Mouse (Mus musculus) CH12.LX (cell line): Measurements from ENCODE around the gene Rhof. TPM values are rescaled to one million over a fixed set of nuclear protein-coding genes. Genes with fewer than 3 reads are reported as not detected.

ENCODE experiments used
- DNase-seq: peaks from one replicate; pipeline ENCODE4 v3.0.0-alpha.2; 2013; ENCODE audit errors: extremely low read depth
- H3K27ac ChIP-seq: 2 replicates; pipeline ENCODE4 v1.5.1; 2012; ENCODE audit warnings: low read depth, mild to moderate bottlenecking, control low read depth, moderate library complexity; ENCODE audit not compliant: insufficient read depth
- H3K27me3 ChIP-seq: replicated peaks from 2 replicates; pipeline ENCODE3; 2012; ENCODE audit warnings: inconsistent platforms
- H3K36me3 ChIP-seq, 2 experiments: replicated peaks in 1 of 2; 2 replicates each; pipeline versions ENCODE3 to v1.6.1; 2012; ENCODE audit warnings: inconsistent platforms in 1 of 2, low read length in 1 of 2, mild to moderate bottlenecking in 1 of 2, mixed read lengths in 1 of 2, moderate library complexity in 1 of 2; ENCODE audit not compliant: control insufficient read depth in 1 of 2, insufficient read depth in 1 of 2
- H3K4me1 ChIP-seq, 2 experiments: 2 replicates each; pipeline ENCODE4 v1.6.1; 2012; ENCODE audit warnings: inconsistent platforms in 1 of 2, moderate library complexity in 1 of 2; ENCODE audit not compliant: insufficient read depth in 2 of 2, control insufficient read depth in 1 of 2
- H3K4me2 ChIP-seq: 2 replicates; pipeline ENCODE4 v1.6.1; 2012; ENCODE audit warnings: low read depth, mild to moderate bottlenecking, control low read depth; ENCODE audit not compliant: poor library complexity, insufficient read depth, severe bottlenecking
- H3K4me3 ChIP-seq, 3 experiments: fragments of 150-350 bp in 1 of 3; sonication (generic) in 1 of 3; replicated peaks in 1 of 3; 2 replicates each; pipeline versions ENCODE3 to v1.5.1; 2011 to 2012; ENCODE audit warnings: low read depth in 2 of 3, low read length in 2 of 3, mild to moderate bottlenecking in 2 of 3, moderate library complexity in 2 of 3, control low read depth in 1 of 3, improper control_type of control experiment in 1 of 3, inconsistent platforms in 1 of 3, mixed read lengths in 1 of 3; ENCODE audit not compliant: poor library complexity in 1 of 3
- H3K79me2 ChIP-seq: replicated peaks from 2 replicates; pipeline ENCODE4 v1.6.1; 2012; ENCODE audit warnings: mild to moderate bottlenecking, moderate library complexity; ENCODE audit not compliant: control insufficient read depth, poor library complexity, insufficient read depth, severe bottlenecking; ENCODE audit errors: extremely low read depth
- H3K9ac ChIP-seq: 2 replicates; pipeline ENCODE4 v1.6.1; 2012; ENCODE audit warnings: low read depth, mild to moderate bottlenecking, control low read depth, moderate library complexity; ENCODE audit not compliant: insufficient read depth
- H3K9me3 ChIP-seq: replicated peaks from 2 replicates; pipeline ENCODE3; 2012; ENCODE audit warnings: low read length, inconsistent platforms, mixed read lengths
- BHLHE40 ChIP-seq: IDR thresholded peaks from 2 replicates; pipeline ENCODE4 v1.6.1; 2011; ENCODE audit warnings: mild to moderate bottlenecking, low read depth, low read length, improper control_type of control experiment
- CHD1 ChIP-seq: IDR thresholded peaks from 2 replicates; pipeline ENCODE4 v1.6.1; 2012; ENCODE audit warnings: low read depth, low read length, improper control_type of control experiment, inconsistent platforms
- CTCF ChIP-seq, 2 experiments: IDR thresholded peaks in 1 of 2; conservative IDR thresholded peaks in 1 of 2; 2 replicates each; pipeline ENCODE4 v1.5.1; 2011 to 2012; ENCODE audit warnings: low read depth in 2 of 2, low read length in 2 of 2, improper control_type of control experiment in 1 of 2, inconsistent platforms in 1 of 2, mild to moderate bottlenecking in 1 of 2, moderate library complexity in 1 of 2
- E2F4 ChIP-seq: IDR thresholded peaks from 2 replicates; pipeline ENCODE4 v1.6.1; 2011; ENCODE audit warnings: low read depth, low read length, improper control_type of control experiment; ENCODE audit not compliant: insufficient replicate concordance
- EP300 ChIP-seq: IDR thresholded peaks from 2 replicates; pipeline ENCODE4 v1.6.1; 2011; ENCODE audit warnings: low read length, improper control_type of control experiment
- ETS1 ChIP-seq: conservative IDR thresholded peaks from 2 replicates; pipeline ENCODE4 v1.6.1; 2012; ENCODE audit warnings: low read depth, mild to moderate bottlenecking, inconsistent platforms, low read length, improper control_type of control experiment, moderate library complexity
- GABPA ChIP-seq: IDR thresholded peaks from 2 replicates; pipeline ENCODE4 v1.6.1; 2012; ENCODE audit warnings: low read depth, low read length, improper control_type of control experiment, inconsistent platforms; ENCODE audit not compliant: insufficient replicate concordance
- HCFC1 ChIP-seq: IDR thresholded peaks from 2 replicates; pipeline ENCODE4 v1.6.1; 2012; ENCODE audit warnings: low read depth, mild to moderate bottlenecking, inconsistent platforms, low read length, improper control_type of control experiment
- IRF4 ChIP-seq: IDR thresholded peaks from 2 replicates; pipeline ENCODE4 v1.6.1; 2014; ENCODE audit warnings: low read depth, mild to moderate bottlenecking, inconsistent platforms, low read length, improper control_type of control experiment
- JUND ChIP-seq: conservative IDR thresholded peaks from 2 replicates; pipeline ENCODE4 v1.6.1; 2011; ENCODE audit warnings: low read depth, low read length, improper control_type of control experiment
- KAT2A ChIP-seq: IDR thresholded peaks from 2 replicates; pipeline ENCODE4 v1.6.1; 2012; ENCODE audit warnings: low read length, improper control_type of control experiment, inconsistent platforms; ENCODE audit not compliant: insufficient replicate concordance
- MAFK ChIP-seq: IDR thresholded peaks from 2 replicates; pipeline ENCODE4 v1.6.1; 2011; ENCODE audit warnings: low read length, improper control_type of control experiment; ENCODE audit not compliant: insufficient replicate concordance
- MAX ChIP-seq: IDR thresholded peaks from 2 replicates; pipeline ENCODE4 v1.6.1; 2011; ENCODE audit warnings: low read length, improper control_type of control experiment
- MAZ ChIP-seq: IDR thresholded peaks from 2 replicates; pipeline ENCODE4 v1.6.1; 2012; ENCODE audit warnings: low read depth, mild to moderate bottlenecking, inconsistent platforms, low read length, improper control_type of control experiment, moderate library complexity
- MEF2A ChIP-seq: IDR thresholded peaks from 2 replicates; pipeline ENCODE4 v1.6.1; 2014; ENCODE audit warnings: low read depth, mild to moderate bottlenecking, inconsistent platforms, low read length, improper control_type of control experiment, borderline replicate concordance
- MXI1 ChIP-seq: IDR thresholded peaks from 2 replicates; pipeline ENCODE4 v1.6.1; 2011; ENCODE audit warnings: mild to moderate bottlenecking, low read depth, low read length, improper control_type of control experiment
- NELFE ChIP-seq: IDR thresholded peaks from 2 replicates; pipeline ENCODE4 v1.6.1; 2011; ENCODE audit warnings: low read depth, low read length, improper control_type of control experiment
- NRF1 ChIP-seq: IDR thresholded peaks from 2 replicates; pipeline ENCODE4 v1.6.1; 2014; ENCODE audit warnings: low read depth, mild to moderate bottlenecking, inconsistent platforms, low read length, improper control_type of control experiment, moderate library complexity
- PAX5 ChIP-seq: IDR thresholded peaks from 2 replicates; pipeline ENCODE4 v1.6.1; 2012; ENCODE audit warnings: low read length, inconsistent platforms, mixed read lengths
- RAD21 ChIP-seq: IDR thresholded peaks from 2 replicates; pipeline ENCODE4 v1.6.1; 2011; ENCODE audit warnings: low read depth, mild to moderate bottlenecking, low read length, improper control_type of control experiment, moderate library complexity
- SIN3A ChIP-seq: IDR thresholded peaks from 2 replicates; pipeline ENCODE4 v1.6.1; 2012; ENCODE audit warnings: low read length, improper control_type of control experiment, inconsistent platforms
- UBTF ChIP-seq: IDR thresholded peaks from 2 replicates; pipeline ENCODE4 v1.6.1; 2012; ENCODE audit warnings: low read depth, mild to moderate bottlenecking, inconsistent platforms, low read length, improper control_type of control experiment, moderate library complexity
- USF1 ChIP-seq: IDR thresholded peaks from 2 replicates; pipeline ENCODE4 v1.6.1; 2014; ENCODE audit warnings: low read depth, mild to moderate bottlenecking, inconsistent platforms, low read length, improper control_type of control experiment
- USF2 ChIP-seq: conservative IDR thresholded peaks from 2 replicates; pipeline ENCODE4 v1.6.1; 2011; ENCODE audit warnings: low read depth, low read length, improper control_type of control experiment
- ZC3H11A ChIP-seq: IDR thresholded peaks from 2 replicates; pipeline ENCODE4 v1.6.1; 2012; ENCODE audit warnings: low read depth, mild to moderate bottlenecking, inconsistent platforms, low read length, improper control_type of control experiment
- ZKSCAN1 ChIP-seq: IDR thresholded peaks from 2 replicates; pipeline ENCODE4 v1.6.1; 2012; ENCODE audit warnings: low read depth, inconsistent platforms, low read length, improper control_type of control experiment, borderline replicate concordance
- ZMIZ1 ChIP-seq: IDR thresholded peaks from 2 replicates; pipeline ENCODE4 v1.6.1; 2012; ENCODE audit warnings: low read depth, mild to moderate bottlenecking, inconsistent platforms, low read length, improper control_type of control experiment
- ZNF384 ChIP-seq: IDR thresholded peaks from 2 replicates; pipeline ENCODE4 v1.6.1; 2012; ENCODE audit warnings: low read depth, low read length, improper control_type of control experiment, inconsistent platforms
- dilution Hi-C: fragments of 300-500 bp; cut with MboI; formaldehyde crosslinking; loops from 2 replicates; pipeline ENCODE4 v1.14.3; 2020; ENCODE audit warnings: low sequenced_read_pairs; ENCODE audit not compliant: extremely low pct_unique_long_range_greater_than_20kb, extremely low pct_ligation_motif_present
- in situ Hi-C: fragments of 300-500 bp; cut with MboI; formaldehyde crosslinking; loops from 3 replicates; pipeline ENCODE4 v1.14.3; 2019; ENCODE audit warnings: low sequenced_read_pairs, low pct_ligation_motif_present, low pct_unique_long_range_greater_than_20kb, mixed read lengths
- polyA plus RNA-seq: library from polyadenylated mRNA; unstranded; fragments of >175 nt; gene quantifications from 2 replicates; pipeline ENCODE4 v1.2.1, GENCODE M21; 2012; ENCODE audit warnings: low read depth; ENCODE audit not compliant: insufficient read length
- total RNA-seq, 2 experiments: library from RNA; depleted of rRNA; stranded (reverse); fragments of 300-350 nt in 1 of 2; fragments of >200 nt in 1 of 2; gene quantifications; 2 replicates each; pipeline ENCODE4 v1.2.3; 2012 to 2014

Rhof gene
- total and polyA plus RNA-seq, 3 experiments = 33.6 to 56.9 (median 45.4) TPM

GRCm38 (mm10) chr5:123141555-123142160 lies 9.2 kb upstream of the Rhof start:
- H3K4me1 ChIP-seq = peaks cover 0 to 35% of the 10 kb centered on the region in 2 experiments; a peak in 2 of 4 replicates
- in situ Hi-C loops = no loop called here

GRCm38 (mm10) chr5:123140694-123141554 lies 8.4 kb upstream of the Rhof start:
- Histone ChIP-seq H3K9me3 (no peaks in the 10 kb centered on the region), H3K79me2 (peaks cover 61% of the 10 kb centered on the region), H3K4me1 (peaks cover 7 to 36% of the 10 kb centered on the region in 2 experiments; a peak in 2 of 4 replicates), H3K27me3 (no peaks in the 10 kb centered on the region), H3K9ac (peak overlapping the region; percentile 100), H3K36me3 (peaks cover 11 to 36% of the 10 kb centered on the region in 2 experiments), H3K27ac (peak overlapping the region; percentile 97), H3K4me3 (peak overlapping the region; percentile 63 to 76 (median 71)), H3K4me2 (peak overlapping the region; percentile 52)
- peak; percentile 90 for DNase-seq
- in situ Hi-C loops (no loop called here), dilution Hi-C loops (no loop called here)
- TF ChIP-seq MAFK = no peak
- peak; percentile 91 for TF ChIP-seq NELFE
- TF ChIP-seq USF2 = no peak
- no peak for TF ChIP-seq MEF2A
- TF ChIP-seq ZMIZ1 = peak; percentile 90; the same call in 1 of the 2 replicates
- no peak for TF ChIP-seq ZC3H11A
- no peak for TF ChIP-seq GABPA
- no peak for TF ChIP-seq RAD21
- TF ChIP-seq JUND = no peak
- TF ChIP-seq CTCF (conservative IDR thresholded peaks at IDR 0.05 in 1 of 2, IDR thresholded peaks at IDR 0.05 in 1 of 2; ENCODE audit: low read depth in 2 of 2, low read length in 2 of 2) = no peak
- TF ChIP-seq MAX = peak; percentile 65; the same call in 1 of the 2 replicates
- no peak for TF ChIP-seq ZKSCAN1
- no peak for TF ChIP-seq PAX5
- TF ChIP-seq E2F4 = no peak
- no peak for TF ChIP-seq IRF4
- no peak for TF ChIP-seq KAT2A
- peak; percentile 67 for TF ChIP-seq SIN3A
- peak; percentile 4; the same call in 1 of the 2 replicates for TF ChIP-seq MXI1
- no peak for TF ChIP-seq MAZ
- 0 out of 2 replicates have a peak, but pooled peaks have one; percentile 12 for TF ChIP-seq ZNF384
- no peak for TF ChIP-seq ETS1
- TF ChIP-seq USF1 = no peak
- TF ChIP-seq EP300 = no peak
- TF ChIP-seq BHLHE40 = no peak
- TF ChIP-seq CHD1 = peak; percentile 86

More at GRCm38 (mm10) chr5:123141555-123142160, 9.2 kb upstream of the Rhof start:
- dilution Hi-C loops = no loop called here
- H3K36me3 ChIP-seq = peaks cover 13 to 36% of the 10 kb centered on the region in 2 experiments
- H3K79me2 ChIP-seq = peaks cover 62% of the 10 kb centered on the region
- H3K27ac ChIP-seq = peak overlapping the region; percentile 97
- H3K4me3 ChIP-seq = peak overlapping the region; percentile 63 to 76 (median 71)
- H3K4me2 ChIP-seq = peak overlapping the region; percentile 52
- H3K9ac ChIP-seq = peak overlapping the region; percentile 100
- H3K27me3 ChIP-seq = no peaks in the 10 kb centered on the region
- DNase-seq = peak; percentile 63
- no peaks in the 10 kb centered on the region for H3K9me3 ChIP-seq
- TF ChIP-seq IRF4 = peak; percentile 57
- TF ChIP-seq UBTF = no peak
- TF ChIP-seq ZMIZ1 = peak; percentile 47; the same call in 1 of the 2 replicates
- 0 out of 2 replicates have a peak, but pooled peaks have one; percentile 10 for TF ChIP-seq MAX
- TF ChIP-seq MXI1 = peak; percentile 3; the same call in 1 of the 2 replicates
- TF ChIP-seq HCFC1 = no peak
- no peak for TF ChIP-seq CTCF (conservative IDR thresholded peaks at IDR 0.05 in 1 of 2, IDR thresholded peaks at IDR 0.05 in 1 of 2; ENCODE audit: low read depth in 2 of 2, low read length in 2 of 2)
- TF ChIP-seq MAZ = peak; percentile 76; the same call in 1 of the 2 replicates
- TF ChIP-seq CHD1 = no peak
- TF ChIP-seq NRF1 = no peak
